Mouse (Mus musculus): ENCODE results near the gene 2610301B20Rik. TPM values are rescaled to one million over a fixed set of nuclear protein-coding genes. Genes with fewer than 3 reads are reported as not detected.

The 2610301B20Rik gene
- total and polyA plus RNA-seq, 2 experiments from 2014 or later, result 28.6 to 37.0 TPM

DNA sequence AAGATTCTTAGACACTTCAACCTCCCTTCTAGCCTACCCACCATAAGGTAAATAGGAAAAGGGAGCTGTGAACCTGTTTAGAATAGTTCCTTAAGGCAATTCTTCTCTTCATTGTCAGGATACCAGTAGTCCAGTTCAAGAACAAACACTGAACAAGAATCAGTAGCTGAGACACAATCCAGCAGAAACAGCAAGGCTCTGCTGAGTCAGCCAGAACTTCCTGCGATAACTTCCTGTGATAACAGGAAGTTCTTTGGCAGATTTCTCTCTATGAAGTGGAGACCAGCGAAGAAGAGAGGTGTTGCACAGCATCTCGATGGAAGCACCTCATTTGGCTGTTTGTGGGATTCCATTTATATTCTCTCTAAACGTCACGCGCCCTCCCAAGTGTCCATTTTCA lies 53.9 kb downstream of the 2610301B20Rik start:
- H3K36me3 ChIP-seq (ENCODE audit: insufficient read depth, low read length), result no peaks in the 10 kb centered on the region
- no peak overlapping the region for H3K27ac ChIP-seq (ENCODE audit: low read depth, low read length)
- no peak for TF ChIP-seq CTCF (IDR thresholded peaks at IDR 0.05)
- H3K27me3 ChIP-seq (ENCODE audit: insufficient read depth, low read length), result no peaks in the 10 kb centered on the region
- no peak for DNase-seq (ENCODE audit: low spot score)
- WGBS, result 91% methylated on average over 6 of the region's 6 CpGs
- no peak overlapping the region for H3K4me2 ChIP-seq (ENCODE audit: low read depth, low read length, poor library complexity, severe bottlenecking)
- H3K9ac ChIP-seq (replicated peaks; ENCODE audit: low read length, poor library complexity, severe bottlenecking), result no peak overlapping the region
- H3K9me3 ChIP-seq (ENCODE audit: low read length), result no peaks in the 10 kb centered on the region
- no peak for ATAC-seq (ENCODE audit: low FRiP score)
- no peaks in the 10 kb centered on the region for H3K4me1 ChIP-seq (ENCODE audit: insufficient read depth, low read length)
- H3K4me3 ChIP-seq (ENCODE audit: low read depth, low read length), result no peak overlapping the region

DNA sequence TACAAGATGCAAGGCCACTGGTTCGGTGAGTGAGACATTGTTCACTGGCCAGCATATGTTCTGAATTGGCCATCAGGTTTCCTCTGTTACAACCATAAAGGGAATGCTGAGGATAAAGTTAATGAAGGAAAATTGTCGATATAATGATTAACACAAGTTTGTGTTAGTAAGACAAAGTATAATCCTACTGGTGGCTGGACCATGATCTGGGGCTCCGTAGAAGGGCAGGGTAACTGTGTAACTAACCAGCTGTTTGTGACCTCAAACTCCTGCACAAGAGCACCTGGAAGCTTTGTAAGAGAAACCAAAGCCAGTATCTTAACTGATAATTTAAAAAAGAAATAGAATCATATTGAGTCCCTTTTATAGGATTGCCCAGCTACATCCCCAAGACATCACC lies 55.4 kb downstream of the 2610301B20Rik start:
- H3K9ac ChIP-seq (replicated peaks; ENCODE audit: low read length, poor library complexity, severe bottlenecking), result no peak overlapping the region
- H3K9me3 ChIP-seq (ENCODE audit: low read length), result no peaks in the 10 kb centered on the region
- H3K4me1 ChIP-seq (ENCODE audit: insufficient read depth, low read length), result no peaks in the 10 kb centered on the region
- no peak overlapping the region for H3K4me2 ChIP-seq (ENCODE audit: low read depth, low read length, poor library complexity, severe bottlenecking)
- no peak overlapping the region for H3K4me3 ChIP-seq (ENCODE audit: low read depth, low read length)
- no peak overlapping the region for H3K27ac ChIP-seq (ENCODE audit: low read depth, low read length)
- no peak for TF ChIP-seq CTCF (IDR thresholded peaks at IDR 0.05)
- 92% methylated on average over 3 of the region's 3 CpGs for WGBS
- no peaks in the 10 kb centered on the region for H3K36me3 ChIP-seq (ENCODE audit: insufficient read depth, low read length)
- H3K27me3 ChIP-seq (ENCODE audit: insufficient read depth, low read length), result no peaks in the 10 kb centered on the region
- no peak for ATAC-seq (ENCODE audit: low FRiP score)
- DNase-seq (ENCODE audit: low spot score), result no peak

DNA sequence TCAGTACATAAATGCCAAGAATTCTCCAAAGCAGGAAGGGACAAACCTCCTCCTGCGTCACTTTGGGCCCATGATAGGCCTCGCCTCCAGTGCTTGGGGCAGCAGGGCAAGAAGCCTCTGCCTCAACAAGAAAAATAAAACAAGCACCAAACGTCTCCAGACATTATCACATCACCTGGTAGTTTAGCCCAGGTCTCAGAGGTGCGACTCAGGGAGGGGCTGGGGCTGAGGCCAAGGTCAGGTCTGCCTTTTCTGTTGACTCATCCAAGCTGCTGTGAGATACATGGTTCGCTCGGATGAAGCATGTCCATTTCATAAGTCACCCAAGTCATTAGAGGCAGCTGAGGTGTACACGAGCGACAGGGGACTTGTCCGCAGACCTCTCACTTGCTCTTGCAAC lies 56.7 kb downstream of the 2610301B20Rik start:
- Histone ChIP-seq H3K4me2 (ENCODE audit: low read depth, low read length, poor library complexity, severe bottlenecking) (no peak overlapping the region), H3K4me1 (ENCODE audit: insufficient read depth, low read length) (no peaks in the 10 kb centered on the region), H3K27ac (ENCODE audit: low read depth, low read length) (no peak overlapping the region), H3K4me3 (ENCODE audit: low read depth, low read length) (no peak overlapping the region), H3K36me3 (ENCODE audit: insufficient read depth, low read length) (no peaks in the 10 kb centered on the region), H3K9ac (replicated peaks; ENCODE audit: low read length, poor library complexity, severe bottlenecking) (no peak overlapping the region), H3K9me3 (ENCODE audit: low read length) (no peaks in the 10 kb centered on the region), H3K27me3 (ENCODE audit: insufficient read depth, low read length) (no peaks in the 10 kb centered on the region)
- ATAC-seq (ENCODE audit: low FRiP score) (no peak), DNase-seq (ENCODE audit: low spot score) (no peak)
- no peak for TF ChIP-seq CTCF (IDR thresholded peaks at IDR 0.05)
- WGBS, result 90% methylated on average over 9 of the region's 9 CpGs

DNA sequence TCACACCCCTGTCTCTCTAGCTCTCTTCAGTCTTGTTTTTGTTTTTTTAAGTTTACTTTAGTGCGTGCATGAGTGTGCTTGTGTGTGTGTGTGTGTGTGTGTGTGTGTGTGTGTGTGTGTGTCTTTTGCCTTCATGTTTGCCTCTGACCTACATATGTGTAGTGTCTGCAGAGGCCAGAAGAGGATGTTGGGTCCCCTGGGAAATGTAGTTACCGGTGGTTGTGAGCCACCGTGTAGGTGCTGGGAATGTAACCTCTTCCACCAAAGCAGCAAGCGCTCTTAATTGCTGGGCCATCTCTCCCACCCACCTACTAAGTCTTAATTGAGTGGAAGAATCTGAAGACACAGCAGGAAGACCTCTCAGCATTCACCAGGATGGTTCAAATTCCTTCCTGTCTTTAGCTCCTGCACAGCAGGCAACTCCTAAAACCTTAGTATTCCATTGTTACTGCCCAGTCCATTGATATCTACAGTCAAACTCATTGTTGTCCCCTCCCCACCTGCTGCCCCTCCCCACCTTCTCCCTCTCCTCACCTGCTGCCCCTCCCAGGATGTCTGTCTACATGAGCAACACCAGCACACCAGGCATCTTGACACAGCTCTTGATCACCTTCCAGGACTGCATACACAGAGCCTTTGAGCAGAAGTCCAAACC lies 57.9 kb downstream of the 2610301B20Rik start:
- no peak overlapping the region for H3K27ac ChIP-seq (ENCODE audit: low read depth, low read length)
- H3K9me3 ChIP-seq (ENCODE audit: low read length), result no peaks in the 10 kb centered on the region
- no peak overlapping the region for H3K4me3 ChIP-seq (ENCODE audit: low read depth, low read length)
- H3K4me1 ChIP-seq (ENCODE audit: insufficient read depth, low read length), result no peaks in the 10 kb centered on the region
- TF ChIP-seq CTCF (IDR thresholded peaks at IDR 0.05), result no peak
- H3K9ac ChIP-seq (replicated peaks; ENCODE audit: low read length, poor library complexity, severe bottlenecking), result no peak overlapping the region
- WGBS, result 36% methylated on average over 4 of the region's 4 CpGs
- no peak overlapping the region for H3K4me2 ChIP-seq (ENCODE audit: low read depth, low read length, poor library complexity, severe bottlenecking)
- no peak for ATAC-seq (ENCODE audit: low FRiP score)
- H3K27me3 ChIP-seq (ENCODE audit: insufficient read depth, low read length), result no peaks in the 10 kb centered on the region
- no peak for DNase-seq (ENCODE audit: low spot score)
- no peaks in the 10 kb centered on the region for H3K36me3 ChIP-seq (ENCODE audit: insufficient read depth, low read length)

DNA sequence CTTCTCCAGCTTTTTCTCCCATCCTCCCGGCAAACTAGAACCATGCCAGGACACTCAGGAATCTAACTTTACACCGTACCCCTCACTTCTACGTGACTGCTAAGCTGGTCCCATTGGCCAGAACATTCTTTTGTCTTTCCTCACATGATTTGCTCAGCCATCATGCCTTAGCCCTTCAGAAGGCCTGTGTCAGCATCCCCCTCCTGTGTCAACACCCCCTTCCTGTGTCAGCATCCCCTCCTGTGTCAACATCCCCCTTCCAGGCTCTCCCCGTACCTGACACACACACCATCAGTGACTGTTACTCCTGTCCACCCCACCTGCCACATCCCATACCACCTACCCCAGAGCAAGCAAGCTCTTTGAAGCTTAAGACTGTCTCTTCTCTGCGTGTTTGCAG lies 58.5 kb downstream of the 2610301B20Rik start:
- DNase-seq (ENCODE audit: low spot score) (no peak), ATAC-seq (ENCODE audit: low FRiP score) (no peak)
- TF ChIP-seq CTCF (IDR thresholded peaks at IDR 0.05), result no peak
- Histone ChIP-seq H3K36me3 (ENCODE audit: insufficient read depth, low read length) (no peaks in the 10 kb centered on the region), H3K27ac (ENCODE audit: low read depth, low read length) (no peak overlapping the region), H3K4me2 (ENCODE audit: low read depth, low read length, poor library complexity, severe bottlenecking) (no peak overlapping the region), H3K27me3 (ENCODE audit: insufficient read depth, low read length) (no peaks in the 10 kb centered on the region), H3K9me3 (ENCODE audit: low read length) (no peaks in the 10 kb centered on the region), H3K9ac (replicated peaks; ENCODE audit: low read length, poor library complexity, severe bottlenecking) (no peak overlapping the region), H3K4me1 (ENCODE audit: insufficient read depth, low read length) (no peaks in the 10 kb centered on the region), H3K4me3 (ENCODE audit: low read depth, low read length) (no peak overlapping the region)
- WGBS, result 81% methylated on average over 5 of the region's 5 CpGs

DNA sequence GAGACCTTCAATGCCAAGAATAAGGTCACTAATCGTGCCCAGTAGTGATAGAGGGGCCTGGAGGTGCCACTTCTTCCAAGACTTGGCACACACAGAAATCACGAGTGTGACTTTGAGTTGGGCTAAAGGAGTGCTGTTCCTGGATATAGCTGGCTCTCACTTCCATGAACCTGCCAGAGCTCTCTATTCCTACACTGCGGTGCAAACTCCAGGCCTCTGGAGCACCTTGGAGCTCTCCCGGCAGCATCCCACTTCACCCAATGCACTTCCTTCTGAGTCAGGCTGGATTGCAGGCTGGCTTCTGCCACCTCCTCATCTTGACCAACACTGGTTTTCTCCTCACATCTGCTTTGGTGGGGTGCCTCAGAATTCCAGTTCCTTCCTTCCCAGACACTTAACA lies 62.5 kb downstream of the 2610301B20Rik start:
- 85% methylated on average over 4 of the region's 4 CpGs for WGBS
- DNase-seq (ENCODE audit: low spot score), result no peak
- no peak overlapping the region for H3K4me2 ChIP-seq (ENCODE audit: low read depth, low read length, poor library complexity, severe bottlenecking)
- no peaks in the 10 kb centered on the region for H3K27me3 ChIP-seq (ENCODE audit: insufficient read depth, low read length)
- no peak for ATAC-seq (ENCODE audit: low FRiP score)
- no peak overlapping the region for H3K27ac ChIP-seq (ENCODE audit: low read depth, low read length)
- H3K36me3 ChIP-seq (ENCODE audit: insufficient read depth, low read length), result no peaks in the 10 kb centered on the region
- TF ChIP-seq CTCF (IDR thresholded peaks at IDR 0.05), result no peak
- no peak overlapping the region for H3K4me3 ChIP-seq (ENCODE audit: low read depth, low read length)
- H3K9me3 ChIP-seq (ENCODE audit: low read length), result no peaks in the 10 kb centered on the region
- no peak overlapping the region for H3K9ac ChIP-seq (replicated peaks; ENCODE audit: low read length, poor library complexity, severe bottlenecking)
- H3K4me1 ChIP-seq (ENCODE audit: insufficient read depth, low read length), result no peaks in the 10 kb centered on the region

Small RNAs within 50 kb of the gene (microRNA-seq; reads per million reads assigned to microRNA genes)
- not detected for gene Mir3471-1 (ENCODE audit: borderline number of aligned reads)
- not detected for gene n-TSaga9 (ENCODE audit: borderline number of aligned reads)

All from midbrain, postnatal 0 days (tissue).